Mouse (Mus musculus) kidney, embryonic 16.5 days (tissue): ENCODE measurements around the gene Ifit1bl1. TPM values are rescaled to one million over a fixed set of nuclear protein-coding genes. Genes with fewer than 3 reads are reported as not detected.
A peak's percentile ranks its signal among the peaks of the same experiment; 100 is the strongest.

ENCODE experiments used
- ATAC-seq: fragments of 200-750 bp; cut with Nextera tagmentation; 2 replicates; pipeline ENCODE4 v1.8.0; 2017; ENCODE audit warnings: moderate TSS enrichment; ENCODE audit not compliant: low FRiP score, low TSS enrichment
- H3K27ac ChIP-seq: fragments of 300-500 bp; sonication (generic); 2 replicates; pipeline ENCODE4 v1.5.1; 2014; ENCODE audit warnings: low read length
- H3K27me3 ChIP-seq: fragments of 300-500 bp; sonication (generic); 2 replicates; pipeline ENCODE4 v1.6.1; 2014; ENCODE audit warnings: low read length, control low read depth, mixed read lengths; ENCODE audit not compliant: insufficient read depth
- H3K36me3 ChIP-seq: fragments of 300-500 bp; sonication (generic); 2 replicates; pipeline ENCODE4 v1.6.1; 2014; ENCODE audit warnings: low read length, control low read depth, mixed read lengths; ENCODE audit not compliant: insufficient read depth
- H3K4me1 ChIP-seq: fragments of 300-500 bp; sonication (generic); 2 replicates; pipeline ENCODE4 v1.6.1; 2014; ENCODE audit warnings: low read length, control low read depth, mixed read lengths; ENCODE audit not compliant: insufficient read depth
- H3K4me2 ChIP-seq: fragments of 300-500 bp; sonication (generic); replicated peaks from 2 replicates; pipeline ENCODE4 v1.6.1; 2014; ENCODE audit warnings: low read depth, low read length
- H3K4me3 ChIP-seq: fragments of 300-500 bp; sonication (generic); 2 replicates; pipeline ENCODE4 v1.5.1; 2014; ENCODE audit warnings: mild to moderate bottlenecking, low read length
- H3K9ac ChIP-seq: fragments of 300-500 bp; sonication (generic); replicated peaks from 2 replicates; pipeline ENCODE4 v1.6.1; 2014; ENCODE audit warnings: low read length
- H3K9me3 ChIP-seq: fragments of 300-500 bp; sonication (generic); 2 replicates; pipeline ENCODE4 v1.6.1; 2016; ENCODE audit warnings: low read length, control low read depth
- whole genome bisulfite sequencing: fragments of 180-500 bp; shearing (Covaris S2); extraction: QIAGEN DNeasy Blood & Tissue Kit; methylation state at CpG from one replicate; pipeline ENCODE4 v1.1.7; 2014; 5-methylcytosine and 5-hydroxymethylcytosine counted together
- polyA plus RNA-seq: library from polyadenylated mRNA; unstranded; fragments of >200 nt; fragmentation: Nextera tagmentation; extraction: Ambion mirVana; gene quantifications from 2 replicates; pipeline ENCODE4 v1.2.1, GENCODE M21; 2015

Gene Ifit1bl1
- polyA plus RNA-seq, 1 experiment from 2014 or later = 0.16 TPM

DNA sequence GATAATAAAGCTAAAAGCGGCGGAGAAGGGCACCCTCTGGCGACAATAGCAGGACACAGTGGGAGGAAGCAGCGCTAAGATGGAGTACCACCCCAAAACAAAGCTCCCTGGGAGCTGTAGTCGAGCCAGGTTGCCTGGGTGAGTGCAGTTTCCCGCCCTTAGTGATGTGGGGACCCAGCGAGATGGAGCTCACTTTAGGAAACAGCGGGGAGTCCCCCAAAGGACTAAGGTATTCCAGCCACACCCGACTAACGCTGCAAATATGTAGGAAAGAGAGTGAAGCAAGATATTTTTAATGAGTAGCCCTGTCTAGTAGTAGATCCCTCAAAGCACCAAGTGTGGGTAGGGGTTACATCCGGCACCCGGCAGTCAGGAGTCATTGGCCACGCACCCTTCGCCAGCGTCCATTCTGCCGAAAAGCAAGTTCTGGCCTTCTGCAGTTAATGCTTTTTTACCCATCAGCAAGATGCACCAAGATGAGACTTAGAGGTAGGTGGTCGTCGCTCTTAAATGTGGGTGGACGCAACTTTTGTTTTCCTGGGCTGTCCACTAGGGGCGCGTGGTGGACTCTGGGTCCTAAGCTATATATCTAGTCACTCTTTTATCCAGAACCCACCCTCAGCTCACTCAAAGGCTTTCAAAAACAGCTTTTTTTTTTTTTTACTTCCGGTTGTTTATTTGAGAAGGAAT, 51.1 kb downstream of the Ifit1bl1 start, which contains the start of gene Ifit2:
TSS of gene Ifit2 (plus strand) at position 161 of the 690 bp plus-strand sequence.
- Histone ChIP-seq H3K9ac (peak within 1 kb of the TSS; percentile 54), H3K27me3 (no peaks in the 10 kb centered on the region), H3K4me1 (peaks cover 24% of the 10 kb centered on the region), H3K27ac (peak within 1 kb of the TSS; percentile 77; the same call in 1 of the 2 replicates), H3K4me3 (peak within 1 kb of the TSS; percentile 60), H3K4me2 (peak within 1 kb of the TSS; percentile 73), H3K9me3 (no peaks in the 10 kb centered on the region), H3K36me3 (no peaks in the 10 kb centered on the region)
- ATAC-seq = peak; percentile 95
- under 1% methylated on average over 22 of the region's 22 CpGs for WGBS

GRCm38 (mm10) chr19:34550205-34550533, 51.6 kb downstream of the Ifit1bl1 start:
- Histone ChIP-seq H3K36me3 (no peaks in the 10 kb centered on the region), H3K27ac (no peak overlapping the region), H3K27me3 (no peaks in the 10 kb centered on the region), H3K9ac (0 out of 2 replicates have a peak overlapping the region, but pooled peaks have one; percentile 29), H3K4me2 (peak overlapping the region; percentile 73), H3K4me1 (peaks cover 24% of the 10 kb centered on the region), H3K4me3 (peak overlapping the region; percentile 60), H3K9me3 (no peaks in the 10 kb centered on the region)
- ATAC-seq = no peak
- 35% methylated on average over 4 of the region's 4 CpGs for WGBS

DNA sequence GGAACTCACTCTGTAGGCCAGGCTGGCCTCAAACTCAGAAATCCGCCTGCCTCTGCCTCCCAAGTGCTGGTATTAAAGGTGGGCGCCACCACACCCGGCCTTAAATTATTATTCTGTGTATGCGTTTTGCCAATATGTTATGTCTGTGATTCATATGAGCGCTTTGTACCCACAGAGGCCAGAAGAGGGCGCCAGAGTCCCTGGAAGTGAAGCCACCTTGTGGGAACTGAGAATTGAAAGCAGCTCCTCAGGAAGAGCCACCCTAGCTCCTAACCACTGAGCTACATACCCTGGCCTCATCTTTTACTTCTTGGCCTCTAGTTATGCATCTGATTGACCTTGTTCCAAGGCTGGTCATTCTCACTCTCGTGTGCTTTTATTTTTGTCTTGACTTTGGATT, 53.8 kb downstream of the Ifit1bl1 start:
- Histone ChIP-seq H3K27me3 (no peaks in the 10 kb centered on the region), H3K4me1 (peaks cover 15% of the 10 kb centered on the region), H3K9me3 (no peaks in the 10 kb centered on the region), H3K9ac (no peak overlapping the region), H3K4me2 (no peak overlapping the region), H3K4me3 (no peak overlapping the region), H3K36me3 (no peaks in the 10 kb centered on the region), H3K27ac (no peak overlapping the region)
- WGBS = 31% methylated on average over 7 of the region's 7 CpGs
- ATAC-seq = no peak

GRCm38 (mm10) chr19:34546211-34546610, 55.5 kb downstream of the Ifit1bl1 start:
- no peak overlapping the region for H3K9ac ChIP-seq
- 0 out of 2 replicates have a peak, but pooled peaks cover 4% of the 10 kb centered on the region for H3K4me1 ChIP-seq
- no peaks in the 10 kb centered on the region for H3K27me3 ChIP-seq
- 87% methylated on average over 4 of the region's 4 CpGs for WGBS
- H3K36me3 ChIP-seq = no peaks in the 10 kb centered on the region
- H3K4me2 ChIP-seq = no peak overlapping the region
- H3K9me3 ChIP-seq = no peaks in the 10 kb centered on the region
- no peak overlapping the region for H3K4me3 ChIP-seq
- no peak overlapping the region for H3K27ac ChIP-seq
- ATAC-seq = no peak

Other genes starting within 250 kb of the Ifit1bl1 start
- 2.2 and 2.7 TPM in 2 replicates for gene Ch25h, start 126.8 kb downstream of the Ifit1bl1 start, polyA plus RNA-seq
- 36.0 TPM in 2 replicates for gene Lipa, start 74.5 kb downstream of the Ifit1bl1 start, polyA plus RNA-seq
- gene Ifit2, start 51.3 kb downstream of the Ifit1bl1 start, polyA plus RNA-seq = 11.5 and 11.8 TPM in 2 replicates
- gene Ifit3, start 18.4 kb downstream of the Ifit1bl1 start, polyA plus RNA-seq = 2.8 and 3.8 TPM in 2 replicates
- 1.1 and 1.8 TPM in 2 replicates for gene Ifit3b, start 6.0 kb upstream of the Ifit1bl1 start, polyA plus RNA-seq
- gene Ifit1bl2, start 38.8 kb upstream of the Ifit1bl1 start, polyA plus RNA-seq = 0.10 and 0.33 TPM in 2 replicates
- 0.28 and 0.51 TPM in 2 replicates for gene Ifit1, start 38.9 kb upstream of the Ifit1bl1 start, polyA plus RNA-seq
- gene Slc16a12, start 145.3 kb upstream of the Ifit1bl1 start, polyA plus RNA-seq = 17.9 and 19.1 TPM in 2 replicates